Mouse (Mus musculus) effector memory CD4-positive, alpha-beta T cell, adult 7 months (primary cell): ENCODE results near the gene Trim41. TPM values are rescaled to one million over a fixed set of nuclear protein-coding genes. Genes with fewer than 3 reads are reported as not detected.

Experiments
- polyA plus RNA-seq: library from polyadenylated mRNA; unstranded; fragments of 100-300 nt; shearing (Covaris generic); gene quantifications from one replicate; pipeline ENCODE4 v1.2.1, GENCODE M21; 2017

The Trim41 gene
- polyA plus RNA-seq: 0.68 TPM

GRCm38 (mm10) chr11:48816800-48817665 lies at the start of gene Trim41:
Trim41 (minus strand) TSS chr11:48817353.

GRCm38 (mm10) chr11:48825979-48826751 lies 9.0 kb upstream of the Trim41 start, which contains the start of the genes Trim7 and Gm12184:
Trim7 (plus strand) TSS chr11:48826140.
Gm12184 (minus strand) TSS chr11:48826655.

GRCm38 (mm10) chr11:48799921-48800701 lies 17.0 kb downstream of the Trim41 start, which contains the start of gene Rack1:
Rack1 (plus strand) TSS chr11:48800332.

Other genes starting within 250 kb of the Trim41 start
- gene Rack1, start 17.0 kb downstream of the Trim41 start, polyA plus RNA-seq: 570 TPM
- gene Trim7, start 8.8 kb upstream of the Trim41 start, polyA plus RNA-seq: 0.80 TPM
- 7.8 TPM for gene Gm12184, start 9.3 kb upstream of the Trim41 start, polyA plus RNA-seq
- 29.4 TPM for gene Irgm1, start 54.3 kb upstream of the Trim41 start, polyA plus RNA-seq
- gene Gm5431, start 84.9 kb upstream of the Trim41 start, polyA plus RNA-seq: 0.89 TPM
- 101 TPM for gene Psme2b, start 128.8 kb upstream of the Trim41 start, polyA plus RNA-seq
- 0.76 TPM for gene Olfr56, start 161.5 kb upstream of the Trim41 start, polyA plus RNA-seq
- 101 TPM for gene 9930111J21Rik1, start 162.0 kb upstream of the Trim41 start, polyA plus RNA-seq
- 1.7 TPM for gene Gm12185, start 174.9 kb upstream of the Trim41 start, polyA plus RNA-seq
- 54.3 TPM for gene Tgtp1, start 176.8 kb upstream of the Trim41 start, polyA plus RNA-seq
- gene 9930111J21Rik2, start 233.9 kb upstream of the Trim41 start, polyA plus RNA-seq: 78.1 TPM
- 80.7 TPM for gene Tgtp2, start 246.9 kb upstream of the Trim41 start, polyA plus RNA-seq